Mouse (Mus musculus): ENCODE measurements around the gene Ddx55.
"Not testable (repeated sequence)": the region's sequence is repeated elsewhere in the genome, so short reads cannot be mapped to it uniquely, and the experiment has no call there.

Gene Ddx55

DNA sequence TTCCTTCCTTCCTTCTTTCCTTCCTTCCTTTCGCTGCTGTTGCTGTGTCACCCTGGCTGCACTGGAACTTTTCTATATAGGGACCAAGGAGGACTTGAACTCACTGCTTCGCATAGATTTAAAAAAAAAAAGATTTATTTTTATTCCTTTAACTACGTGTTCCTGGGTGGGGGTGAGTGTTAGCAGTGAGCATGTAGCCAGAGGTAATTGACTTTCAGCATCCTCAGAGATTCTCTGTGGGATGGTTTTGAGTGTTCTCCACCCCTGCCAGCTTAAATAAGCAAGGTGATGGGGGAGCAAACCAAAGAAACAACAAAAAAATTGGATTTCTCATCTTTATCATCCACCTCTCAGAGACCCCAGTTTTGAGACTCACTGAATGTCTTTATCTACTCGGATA lies 12.8 kb upstream of the Ddx55 start:
- no peak for DNase-seq

DNA sequence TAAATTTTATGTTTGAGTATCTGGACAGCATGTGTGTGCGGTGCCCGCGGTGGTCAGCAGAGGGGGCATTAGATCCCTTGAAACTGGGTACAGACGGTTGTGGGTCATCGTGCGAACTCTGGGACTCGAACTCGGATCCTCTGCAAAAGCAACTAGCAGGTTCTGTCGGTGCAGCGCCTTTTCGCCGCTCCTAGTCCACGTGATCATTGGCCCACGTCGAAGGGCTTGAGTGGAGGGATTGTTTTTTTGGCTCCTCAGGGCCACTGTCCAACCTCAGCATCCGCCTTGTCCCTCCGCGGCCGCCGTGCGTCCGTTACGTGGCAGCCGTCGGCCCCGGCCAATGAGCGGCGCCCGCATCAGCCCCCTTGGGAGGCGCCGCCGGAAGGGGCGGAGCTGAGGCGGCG lies 12.3 kb upstream of the Ddx55 start, which contains the start of gene Tmed2:
Tmed2 (plus strand) TSS at position 313 of the 404 bp plus-strand sequence.
- DNase-seq: peak; percentile 94

DNA sequence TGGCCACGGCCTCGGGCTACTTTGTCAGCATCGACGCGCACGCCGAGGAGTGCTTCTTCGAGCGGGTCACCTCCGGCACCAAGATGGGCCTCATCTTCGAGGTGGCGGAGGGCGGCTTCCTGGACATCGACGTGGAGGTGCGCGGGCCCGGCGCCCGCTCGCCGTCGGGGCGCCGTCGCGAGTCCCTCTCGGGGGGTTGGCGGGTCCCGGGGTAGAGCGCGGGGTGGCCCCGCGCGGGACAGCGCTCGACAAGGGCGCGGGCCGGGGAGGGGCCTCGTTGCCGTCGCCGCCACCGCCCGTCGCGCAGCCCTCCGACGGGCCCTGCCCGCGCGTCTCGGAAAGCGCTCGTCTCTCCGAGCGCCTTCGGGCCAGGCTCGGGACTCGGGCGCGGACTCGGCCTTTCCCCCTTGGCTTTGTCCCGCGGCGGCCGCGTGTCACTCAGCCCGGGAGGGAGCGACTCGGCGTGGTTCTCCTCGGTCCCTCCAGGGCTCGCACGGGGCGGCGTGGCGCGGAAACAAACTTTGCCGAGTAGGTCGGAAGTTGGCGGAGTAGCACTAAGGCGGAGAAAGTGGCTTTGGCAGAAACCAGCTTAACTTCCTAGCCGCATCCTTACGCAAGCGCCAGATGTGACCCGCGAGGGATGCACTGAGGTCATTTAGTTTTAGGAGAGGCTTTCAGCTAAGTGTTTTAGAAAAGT lies 11.6 kb upstream of the Ddx55 start:
- DNase-seq: peak; percentile 75

- no peak for DNase-seq
Observed at GRCm38 (mm10) chr5:124541602-124541973, 11.1 kb upstream of the Ddx55 start.

- not testable (repeated sequence) for DNase-seq
Observed at GRCm38 (mm10) chr5:124550737-124551136, 1.9 kb upstream of the Ddx55 start.

DNA sequence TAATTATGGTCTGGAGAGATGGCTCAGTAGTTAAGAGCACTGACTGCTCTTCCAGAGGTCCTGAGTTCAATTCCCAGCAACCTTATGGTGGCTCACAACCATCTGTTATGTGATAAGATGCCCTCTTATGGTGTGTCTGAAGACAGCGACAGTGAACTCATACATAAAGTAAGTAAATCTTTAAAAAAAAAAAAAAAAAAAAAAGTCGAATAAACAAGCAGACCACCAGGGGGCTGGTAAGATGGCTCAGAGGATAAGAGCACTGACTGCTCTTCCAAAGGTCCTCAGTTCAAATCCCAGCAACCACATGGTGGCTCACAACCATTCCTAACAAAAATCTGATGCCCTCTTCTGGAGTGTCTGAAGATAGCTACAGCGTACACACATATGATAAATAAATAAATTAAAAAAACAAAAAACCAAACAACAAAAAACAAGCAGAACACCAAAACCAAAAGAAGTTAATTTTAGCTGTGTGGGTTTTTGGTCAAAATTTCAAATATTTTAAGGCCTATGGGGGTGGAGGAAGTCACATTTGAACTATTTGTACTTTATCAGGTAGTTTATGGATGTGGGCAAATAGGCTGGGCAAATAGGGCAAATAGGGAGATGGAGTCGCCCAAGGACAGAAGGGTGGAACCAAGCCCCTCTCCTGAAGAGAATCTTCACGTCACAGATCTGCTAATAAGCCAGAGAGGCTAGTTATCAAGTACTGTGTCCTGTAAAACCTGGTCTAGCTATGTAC lies 1.1 kb upstream of the Ddx55 start:
- DNase-seq: not testable (repeated sequence)

GRCm38 (mm10) chr5:124552094-124552472 lies 581 bp upstream of the Ddx55 start:
- DNase-seq: no peak

GRCm38 (mm10) chr5:124553607-124554006 lies 943 bp downstream of the Ddx55 start:
- no peak for DNase-seq

DNA sequence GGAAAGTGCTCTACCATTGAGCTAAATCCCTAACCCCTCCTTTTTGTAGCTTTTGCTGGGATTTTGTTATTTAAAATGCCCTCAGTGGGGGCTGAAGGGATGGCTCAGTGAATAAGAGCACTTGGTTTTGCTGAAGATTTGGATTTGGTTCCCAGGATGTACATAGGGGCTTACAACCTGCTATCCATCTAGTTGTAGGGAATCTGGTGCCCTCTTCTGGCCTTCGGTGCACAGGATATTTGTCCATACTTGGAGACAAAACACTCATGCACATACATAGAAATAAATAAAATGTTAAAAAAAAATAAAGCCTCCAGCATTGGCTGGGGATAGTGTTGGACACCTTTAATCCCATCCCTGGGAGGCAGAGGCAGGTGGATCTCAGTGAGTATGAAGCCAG lies 2.5 kb downstream of the Ddx55 start:
- no peak for DNase-seq

- no peak for DNase-seq
Observed at GRCm38 (mm10) chr5:124571068-124571467, 18.4 kb downstream of the Ddx55 start.

DNA sequence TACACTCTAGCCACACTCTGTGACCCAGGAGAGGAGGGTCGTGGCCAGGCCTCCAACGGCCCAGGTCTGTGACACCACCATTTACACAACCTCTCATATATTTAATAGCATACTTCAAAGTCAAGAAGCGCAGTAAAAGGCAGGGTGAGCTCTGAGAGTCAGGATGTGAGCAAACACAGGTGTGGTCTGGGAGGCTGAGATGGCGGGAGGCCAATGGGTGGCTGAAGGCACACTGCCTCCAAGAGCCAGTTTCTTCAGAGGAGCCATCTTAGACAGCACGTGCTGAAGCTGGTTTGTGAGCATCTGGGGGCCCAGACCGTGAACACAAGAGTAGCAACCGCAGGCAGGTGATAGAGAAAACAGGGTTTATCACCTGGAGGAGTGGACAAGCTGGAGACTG lies 22.8 kb downstream of the Ddx55 start:
- no peak for DNase-seq

GRCm38 (mm10) chr5:124578633-124579317 lies 26.1 kb downstream of the Ddx55 start, which contains the start of the genes Eif2b1 and Gtf2h3:
Gene Eif2b1, minus strand, starts transcription at chr5:124579131.
Gene Gtf2h3, plus strand, starts transcription at chr5:124579140.
- peak; percentile 90 for DNase-seq

- no peak for DNase-seq
Observed at GRCm38 (mm10) chr5:124582515-124582914, 29.9 kb downstream of the Ddx55 start.

DNA sequence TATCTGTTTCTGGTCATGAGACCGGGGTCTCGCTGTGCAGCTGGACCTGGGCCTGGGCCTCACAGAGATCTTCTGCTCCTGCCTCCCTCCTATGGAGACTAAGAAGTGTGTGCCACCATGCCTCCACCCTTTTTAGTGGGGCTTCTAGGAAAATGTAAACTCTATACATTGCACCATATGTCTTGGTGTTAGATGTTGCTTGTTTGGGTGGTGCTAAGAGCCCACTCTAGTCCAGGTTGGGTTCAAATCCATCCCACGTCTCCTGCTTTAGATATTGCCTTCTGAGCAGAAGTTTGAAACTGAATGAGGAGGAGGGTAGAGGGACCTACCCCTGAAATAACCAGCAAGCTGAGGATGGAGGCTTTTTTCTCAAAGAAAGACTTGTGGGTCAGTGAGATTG lies 40.1 kb downstream of the Ddx55 start:
- no peak for DNase-seq

- DNase-seq: peak; percentile 84
Observed at GRCm38 (mm10) chr5:124598224-124599174, 45.8 kb downstream of the Ddx55 start.

- not testable (repeated sequence) for DNase-seq
Observed at GRCm38 (mm10) chr5:124599726-124600125, 47.1 kb downstream of the Ddx55 start.

DNA sequence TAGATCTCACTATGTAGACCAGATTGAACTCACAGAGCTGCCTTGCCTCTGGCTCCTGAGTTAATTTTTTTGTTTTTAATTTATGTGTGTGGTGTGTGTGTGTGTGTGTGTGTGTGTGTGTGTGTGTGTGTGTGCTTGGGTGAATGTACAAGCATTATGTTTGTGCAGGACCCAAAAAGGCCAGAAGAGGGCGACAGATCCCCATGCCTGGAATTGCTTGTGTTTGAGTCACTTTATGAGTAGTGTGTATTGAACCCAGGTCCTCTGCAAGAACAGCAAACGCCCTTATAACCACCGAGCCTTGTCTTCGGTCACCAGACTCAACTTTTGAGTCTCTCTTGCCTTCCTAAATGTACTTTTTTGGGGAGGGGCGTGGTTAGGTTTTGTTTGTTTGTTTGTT lies 49.7 kb downstream of the Ddx55 start:
- peak; percentile 59 for DNase-seq

GRCm38 (mm10) chr5:124604296-124604695 lies 51.6 kb downstream of the Ddx55 start:
- DNase-seq: no peak

DNA sequence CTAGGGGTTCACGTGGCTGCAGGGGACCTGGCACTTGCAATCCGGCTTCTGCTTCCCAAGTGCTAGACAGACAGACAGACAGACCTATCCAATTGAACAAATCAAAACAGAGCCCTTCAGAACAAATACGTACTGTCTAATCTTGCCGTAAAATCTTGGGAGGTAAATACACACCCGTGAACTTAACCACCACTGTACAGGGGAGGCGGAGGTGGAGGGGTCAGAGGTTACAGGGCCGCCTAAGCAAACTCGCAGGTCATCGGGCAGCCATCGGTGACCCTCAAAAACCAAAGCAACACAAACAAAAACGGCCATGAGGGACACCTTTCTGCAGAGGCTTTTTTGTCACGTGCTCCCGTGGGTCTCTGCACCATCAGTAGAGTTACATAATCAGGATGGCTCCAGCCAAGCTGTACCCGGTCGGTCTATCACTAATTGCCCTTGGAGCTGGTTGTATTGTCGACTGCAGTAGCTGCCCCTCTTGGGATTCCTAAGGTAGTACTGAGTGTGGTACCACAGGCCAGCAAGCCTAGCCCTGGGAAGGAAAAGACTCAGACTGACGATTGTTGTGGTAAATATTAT lies 52.5 kb downstream of the Ddx55 start:
- DNase-seq: peak; percentile 49

DNA sequence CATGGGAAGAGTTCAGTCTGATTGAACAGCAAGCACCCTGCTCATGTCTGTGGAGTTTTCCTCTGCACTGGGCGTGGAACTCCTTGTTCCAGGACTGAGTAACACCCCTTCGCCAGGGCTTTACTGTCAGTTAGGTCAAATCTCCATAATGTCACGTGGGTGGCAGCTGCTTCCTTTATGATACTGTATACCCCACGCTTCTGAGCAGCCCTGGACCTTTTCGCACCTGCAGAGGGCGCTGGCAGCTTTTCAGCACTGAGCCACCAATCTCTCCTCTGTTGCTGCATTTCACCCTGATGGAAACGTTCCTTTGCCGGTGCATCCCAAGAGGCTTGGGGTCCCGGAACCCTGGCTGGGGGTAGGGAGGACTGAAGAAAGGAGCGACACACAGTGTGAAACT lies 58.3 kb downstream of the Ddx55 start:
- DNase-seq: peak; percentile 45

- no peak for DNase-seq
Observed at GRCm38 (mm10) chr5:124614709-124615108, 62.0 kb downstream of the Ddx55 start.

- no peak for DNase-seq
Observed at GRCm38 (mm10) chr5:124618711-124619110, 66.0 kb downstream of the Ddx55 start.
